Comparison of ENCODE assay signal across 8 mouse cellular contexts in genomic region chr13:18124368-18124767, GRCm38 (mm10).
DNase-seq lines count a peak whose midpoint lies in the region; ATAC-seq and TF ChIP-seq lines count a peak whose summit lies in the region.

No protein-coding gene starts in this region.

- no peak for DNase-seq in ES-E14 (ENCODE audit: low read depth, low spot score)
- DNase-seq in brain, embryonic 14.5 days (ENCODE audit: low read depth): peak; percentile 89
- peak; percentile 23 to 36 for DNase-seq in layer of hippocampus, postnatal 36 days
- peak; percentile 89 for DNase-seq in midbrain, embryonic 11.5 days (ENCODE audit: low spot score, missing footprints)
- DNase-seq in B cell, adult 2 months: no peak

- peaks cover 0 to 1% of the 10 kb centered on the region in 2 experiments; a peak in 1 of 4 replicates for H3K4me1 ChIP-seq in ES-E14 (ENCODE audit: control insufficient read depth in 2 of 2, insufficient read depth in 2 of 2, low read length in 2 of 2, poor library complexity in 1 of 2)
- peaks cover 26% of the 10 kb centered on the region for H3K4me1 ChIP-seq in forebrain, embryonic 13.5 days
- H3K4me1 ChIP-seq in hindbrain, embryonic 15.5 days (replicated peaks): peaks cover 5% of the 10 kb centered on the region; the same call in 1 of the 2 replicates
- peaks cover 11% of the 10 kb centered on the region for H3K4me1 ChIP-seq in midbrain, embryonic 11.5 days (ENCODE audit: control insufficient read depth, insufficient read depth, low read length)
- H3K4me1 ChIP-seq in stomach, embryonic 16.5 days (ENCODE audit: control insufficient read depth, insufficient read depth, low read length): no peaks in the 10 kb centered on the region

- no peak overlapping the region for H3K27ac ChIP-seq in ES-E14 (ENCODE audit: insufficient read depth, low read depth, low read length, poor library complexity, severe bottlenecking)
- no peak overlapping the region for H3K27ac ChIP-seq in forebrain, embryonic 13.5 days
- no peak overlapping the region for H3K27ac ChIP-seq in hindbrain, embryonic 15.5 days (replicated peaks)
- H3K27ac ChIP-seq in midbrain, embryonic 11.5 days (ENCODE audit: low read depth, low read length): no peak overlapping the region
- H3K27ac ChIP-seq in stomach, embryonic 16.5 days (ENCODE audit: low read length): no peak overlapping the region

- TF ChIP-seq POLR2A in brain, embryonic 14.5 days (IDR thresholded peaks at IDR 0.05; ENCODE audit: borderline replicate concordance, extremely low read depth, insufficient read depth, insufficient read length, poor library complexity, severe bottlenecking): no peak

- peak overlapping the region; percentile 46 for H3K4me2 ChIP-seq in forebrain, embryonic 13.5 days
- peak overlapping the region; percentile 42 for H3K4me2 ChIP-seq in hindbrain, embryonic 15.5 days
- no peak overlapping the region for H3K4me2 ChIP-seq in midbrain, embryonic 11.5 days
- peak overlapping the region; percentile 39 for H3K4me2 ChIP-seq in stomach, embryonic 16.5 days (ENCODE audit: low read depth, low read length)

- peak; percentile 71 for TF ChIP-seq CTCF in brain, embryonic 14.5 days (IDR thresholded peaks at IDR 0.05; ENCODE audit: borderline replicate concordance, extremely low read depth, insufficient read depth, insufficient read length)

- in situ Hi-C loops in ES-E14 (cut with MboI; ENCODE audit: low sequenced_read_pairs in 2 of 2, unreplicated experiment in 2 of 2): no loop called here

- H3K27me3 ChIP-seq in forebrain, embryonic 13.5 days: no peaks in the 10 kb centered on the region
- H3K27me3 ChIP-seq in hindbrain, embryonic 15.5 days: no peaks in the 10 kb centered on the region
- no peaks in the 10 kb centered on the region for H3K27me3 ChIP-seq in midbrain, embryonic 11.5 days (ENCODE audit: control insufficient read depth, insufficient read depth, low read length)
- no peaks in the 10 kb centered on the region for H3K27me3 ChIP-seq in stomach, embryonic 16.5 days (ENCODE audit: control insufficient read depth, insufficient read depth, low read length)

- no peak overlapping the region for H3K9ac ChIP-seq in ES-E14 (ENCODE audit: insufficient read depth, low read depth, low read length, poor library complexity, severe bottlenecking)
- H3K9ac ChIP-seq in forebrain, embryonic 13.5 days: no peak overlapping the region
- no peak overlapping the region for H3K9ac ChIP-seq in hindbrain, embryonic 15.5 days
- no peak overlapping the region for H3K9ac ChIP-seq in midbrain, embryonic 11.5 days (ENCODE audit: low read length)
- H3K9ac ChIP-seq in stomach, embryonic 16.5 days (ENCODE audit: low read length): no peak overlapping the region

- no peaks in the 10 kb centered on the region for H3K36me3 ChIP-seq in ES-E14 (ENCODE audit: control insufficient read depth, insufficient read depth, low read length, poor library complexity, severe bottlenecking)
- no peaks in the 10 kb centered on the region for H3K36me3 ChIP-seq in forebrain, embryonic 13.5 days (ENCODE audit: poor library complexity, severe bottlenecking)
- H3K36me3 ChIP-seq in hindbrain, embryonic 15.5 days: no peaks in the 10 kb centered on the region
- no peaks in the 10 kb centered on the region for H3K36me3 ChIP-seq in midbrain, embryonic 11.5 days (ENCODE audit: control insufficient read depth, insufficient read depth, low read length)
- no peaks in the 10 kb centered on the region for H3K36me3 ChIP-seq in stomach, embryonic 16.5 days (ENCODE audit: control insufficient read depth, insufficient read depth, low read length)

- 26% methylated on average over 13 of the region's 13 CpGs for WGBS in forebrain, embryonic 13.5 days
- WGBS in hindbrain, embryonic 15.5 days: 24% methylated on average over 13 of the region's 13 CpGs
- WGBS in midbrain, embryonic 11.5 days: 26% methylated on average over 13 of the region's 13 CpGs
- WGBS in stomach, embryonic 16.5 days: 17% methylated on average over 13 of the region's 13 CpGs

- no peak overlapping the region for H3K4me3 ChIP-seq in ES-E14 (ENCODE audit: insufficient read depth in 1 of 2, low read depth in 1 of 2, low read length in 2 of 2, poor library complexity in 1 of 2, severe bottlenecking in 1 of 2)
- no peak overlapping the region for H3K4me3 ChIP-seq in forebrain, embryonic 13.5 days
- H3K4me3 ChIP-seq in hindbrain, embryonic 15.5 days: 0 out of 2 replicates have a peak overlapping the region, but pooled peaks have one; percentile 6
- H3K4me3 ChIP-seq in midbrain, embryonic 11.5 days (ENCODE audit: low read depth, low read length): no peak overlapping the region
- H3K4me3 ChIP-seq in stomach, embryonic 16.5 days (replicated peaks; ENCODE audit: low read length): peak overlapping the region; percentile 29; the same call in 1 of the 2 replicates

- ATAC-seq in forebrain, embryonic 13.5 days: peak; percentile 60
- ATAC-seq in hindbrain, embryonic 15.5 days (ENCODE audit: low FRiP score, low read depth): peak; percentile 52; the same call in 1 of the 2 replicates
- 0 out of 2 replicates have a peak, but pooled peaks have one; percentile 65 for ATAC-seq in midbrain, embryonic 11.5 days (ENCODE audit: low FRiP score)
- no peak for ATAC-seq in stomach, embryonic 16.5 days (ENCODE audit: insufficient read depth, low FRiP score)

- H3K9me3 ChIP-seq in ES-E14 (ENCODE audit: control insufficient read depth, insufficient read depth, low read depth, low read length): no peaks in the 10 kb centered on the region
- H3K9me3 ChIP-seq in forebrain, embryonic 13.5 days (replicated peaks): no peaks in the 10 kb centered on the region
- H3K9me3 ChIP-seq in hindbrain, embryonic 15.5 days: no peaks in the 10 kb centered on the region
- no peaks in the 10 kb centered on the region for H3K9me3 ChIP-seq in midbrain, embryonic 11.5 days (ENCODE audit: control insufficient read depth, low read length)
- H3K9me3 ChIP-seq in stomach, embryonic 16.5 days (replicated peaks; ENCODE audit: control insufficient read depth, low read length): no peaks in the 10 kb centered on the region

TF ChIP-seq in ES-E14, 5 proteins besides CTCF, POLR2A, EP300 and RAD21:
- TF ChIP-seq ZC3H11A (IDR thresholded peaks at IDR 0.05; ENCODE audit: borderline replicate concordance, low read depth, low read length) (peak; percentile 48; the same call in 1 of the 2 replicates), MAFK (IDR thresholded peaks at IDR 0.05; ENCODE audit: insufficient read depth, low read depth, low read length) (no peak)

Comparison
In these comparisons a context has a peak if more than half of its experiments do, and no peak if none do; other contexts are left out.
1. DNase-seq: peak in brain, embryonic 14.5 days (single experiment), layer of hippocampus, postnatal 36 days (2 of 2) and midbrain, embryonic 11.5 days (single experiment); none in ES-E14 (single experiment) and B cell, adult 2 months (0 of 2).
2. H3K4me3 ChIP-seq: peak in hindbrain, embryonic 15.5 days (single experiment) and stomach, embryonic 16.5 days (single experiment); none in ES-E14 (0 of 2), forebrain, embryonic 13.5 days (single experiment) and midbrain, embryonic 11.5 days (single experiment).